Mouse (Mus musculus): ENCODE results near the gene Npas4.

The Npas4 gene

DNA sequence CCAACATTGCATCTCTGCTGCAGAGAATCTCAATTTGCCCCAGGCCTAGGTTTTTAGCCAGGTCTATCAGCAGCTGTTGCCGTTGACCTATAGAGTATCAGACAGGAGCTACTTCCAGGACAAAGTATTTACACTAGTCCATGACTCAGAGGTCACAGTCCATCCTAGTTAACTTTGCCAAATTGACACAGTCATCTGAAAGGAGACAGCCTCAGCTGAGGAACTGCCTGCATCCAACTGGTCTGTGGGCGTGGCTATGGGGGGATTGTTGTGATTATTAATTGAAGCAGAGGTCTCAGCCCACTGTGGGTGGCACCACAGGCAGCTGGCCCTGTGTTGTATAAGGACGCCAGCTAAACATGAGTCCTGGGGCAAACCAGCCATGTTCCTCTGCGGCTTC lies 14.8 kb upstream of the Npas4 start:
- TF ChIP-seq GATA4 (IDR thresholded peaks at IDR 0.05; ENCODE audit: insufficient replicate concordance, low read length), result no peak

DNA sequence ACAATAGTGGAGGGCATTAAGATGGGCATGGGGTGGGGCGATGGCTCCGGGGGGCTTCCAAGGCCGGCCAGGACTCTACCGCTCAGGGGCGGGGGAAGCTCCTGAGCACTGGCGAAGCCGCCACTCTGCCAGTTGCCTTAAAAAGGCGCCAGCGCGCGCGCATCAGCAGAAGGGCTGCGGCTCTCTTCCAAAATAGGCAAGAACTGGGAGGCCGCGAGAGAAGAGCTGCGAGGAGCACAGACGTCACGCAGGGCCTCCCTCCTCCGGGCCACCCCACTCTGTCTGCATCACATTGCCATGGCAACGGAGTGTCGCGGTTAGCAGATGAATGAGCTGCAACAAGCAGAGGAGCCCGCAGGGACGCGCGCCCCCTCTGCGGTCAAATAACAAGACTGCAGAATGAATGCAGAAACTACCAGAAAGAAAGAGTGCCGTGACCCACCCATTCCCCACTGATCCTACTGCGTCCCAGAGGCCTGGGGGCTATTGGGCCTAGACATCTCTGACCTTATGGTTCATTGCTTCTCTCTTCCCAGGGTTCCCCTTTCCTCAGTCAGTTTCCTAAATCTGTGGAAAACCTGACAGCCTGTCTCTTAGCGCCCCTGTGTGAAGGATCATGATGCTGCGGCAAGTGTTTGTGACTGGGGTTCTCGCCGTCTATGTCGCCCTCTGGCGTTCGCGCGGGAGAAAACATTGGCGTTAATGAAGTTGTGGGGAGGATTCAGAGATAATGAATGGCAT lies 11.7 kb upstream of the Npas4 start:
- no peak for TF ChIP-seq GATA4 (IDR thresholded peaks at IDR 0.05; ENCODE audit: insufficient replicate concordance, low read length)

DNA sequence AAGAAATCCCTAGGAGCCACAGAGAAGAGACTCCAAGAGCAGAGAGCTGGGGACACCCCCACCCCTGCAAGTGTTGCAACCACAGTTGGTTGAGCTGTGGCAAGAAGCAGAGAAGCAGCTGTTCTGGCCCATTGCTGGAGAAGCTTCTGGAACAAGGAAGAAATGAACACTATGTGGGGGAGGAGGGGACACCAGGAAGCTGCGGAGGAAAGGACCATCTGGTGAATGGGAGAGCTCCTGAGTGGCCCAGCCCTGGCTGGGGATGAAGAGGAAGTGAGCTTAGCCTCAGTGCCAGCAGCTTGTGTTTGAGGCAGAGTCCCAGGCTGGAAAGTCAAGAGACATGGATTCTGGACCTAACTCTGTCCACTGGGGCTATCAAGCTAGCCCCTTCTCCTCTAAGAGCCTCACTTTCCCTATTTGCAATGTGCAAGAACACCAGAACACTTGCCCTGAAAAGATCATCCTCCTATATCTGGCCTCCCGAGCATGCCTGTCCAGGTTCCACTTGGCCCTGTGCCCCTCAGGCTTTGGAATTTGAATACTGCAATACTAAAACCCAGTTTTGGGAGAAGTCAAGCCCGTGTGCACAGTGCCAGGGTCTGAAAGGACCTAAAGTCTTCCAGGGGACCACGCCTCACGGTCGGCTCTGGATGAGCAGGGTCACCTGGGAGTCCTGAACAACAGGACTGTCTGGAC lies 9.5 kb upstream of the Npas4 start:
- no peak for TF ChIP-seq GATA4 (IDR thresholded peaks at IDR 0.05; ENCODE audit: insufficient replicate concordance, low read length)

DNA sequence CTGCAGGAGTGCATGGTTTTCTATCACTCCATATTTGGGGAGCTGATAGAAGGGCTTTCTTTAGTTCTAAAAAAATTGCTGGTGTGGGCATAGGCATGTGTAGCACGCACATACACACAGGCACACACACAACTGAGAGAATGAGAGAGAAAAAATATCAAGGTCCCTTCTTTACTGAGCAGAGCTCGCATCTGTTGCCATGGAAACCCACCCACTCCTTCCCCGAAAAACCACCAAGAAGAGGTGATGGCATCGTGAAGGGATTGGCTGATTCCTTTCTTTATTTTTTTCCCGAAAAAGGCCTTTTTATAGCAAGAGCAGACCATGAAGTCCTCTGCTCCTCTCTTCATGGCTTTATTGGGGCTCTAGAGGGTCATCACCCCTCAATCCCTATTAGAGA lies 3.9 kb upstream of the Npas4 start:
- no peak for TF ChIP-seq GATA4 (IDR thresholded peaks at IDR 0.05; ENCODE audit: insufficient replicate concordance, low read length)

DNA sequence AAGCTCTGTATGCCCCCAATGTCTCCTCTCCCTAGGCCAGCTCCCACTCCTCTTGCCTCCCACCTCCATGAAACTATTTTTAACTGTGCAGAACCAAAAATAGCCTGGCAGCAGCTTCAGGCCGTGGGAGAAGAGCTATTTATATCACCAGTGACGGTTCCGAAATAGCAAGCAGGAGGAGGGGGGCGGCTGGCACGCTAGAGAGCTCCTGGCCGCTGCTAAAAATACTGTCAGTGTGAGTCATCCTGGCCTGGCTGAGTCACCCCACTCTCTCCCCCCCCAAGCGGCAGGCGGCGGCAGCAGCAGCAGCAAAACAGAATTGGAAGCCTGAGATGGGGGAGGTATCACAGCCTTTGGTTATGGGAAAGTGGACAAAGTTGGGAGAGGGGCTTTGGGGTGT lies 2.8 kb upstream of the Npas4 start:
- no peak for TF ChIP-seq GATA4 (IDR thresholded peaks at IDR 0.05; ENCODE audit: insufficient replicate concordance, low read length)

DNA sequence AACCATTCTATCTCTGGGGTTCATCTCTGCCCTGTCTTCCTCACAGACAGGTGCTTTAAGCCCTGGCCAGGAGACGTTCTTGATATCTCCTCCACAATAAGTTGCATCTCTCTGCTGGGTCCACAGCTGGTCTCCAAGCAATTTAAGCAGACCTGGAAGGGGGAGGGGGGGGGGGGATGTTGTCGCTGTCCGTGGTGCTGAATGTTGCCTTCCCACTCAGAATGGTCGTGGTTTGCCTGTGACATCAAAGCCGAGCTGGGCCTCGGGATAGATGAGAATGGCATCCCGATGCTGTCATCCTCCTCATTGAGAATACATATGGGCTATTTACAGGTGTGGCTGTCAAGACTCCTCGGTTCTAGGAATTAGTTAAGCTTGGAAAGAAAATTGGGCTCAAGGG lies 2.3 kb upstream of the Npas4 start:
- no peak for TF ChIP-seq GATA4 (IDR thresholded peaks at IDR 0.05; ENCODE audit: insufficient replicate concordance, low read length)

DNA sequence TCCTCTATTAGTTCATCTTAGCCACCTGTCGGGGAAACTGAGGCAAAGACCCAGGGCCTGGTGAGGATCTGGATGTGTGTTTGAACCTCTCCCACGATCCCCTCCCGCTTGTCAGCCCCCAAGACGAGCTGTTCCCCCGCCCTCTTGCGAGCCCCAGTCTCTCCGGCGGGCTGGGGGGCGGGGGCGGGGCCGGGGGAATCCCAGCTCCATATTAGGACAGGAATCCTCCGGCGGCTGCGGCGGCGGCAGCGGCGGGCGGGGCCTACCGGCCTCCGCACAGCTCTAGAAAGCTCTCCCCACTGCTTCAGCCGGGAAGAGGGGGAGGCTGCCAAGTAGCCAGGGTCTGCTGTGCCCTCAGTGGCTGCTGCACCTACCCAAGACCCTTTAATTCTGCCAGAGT lies 600 bp upstream of the Npas4 start:
- TF ChIP-seq GATA4 (IDR thresholded peaks at IDR 0.05; ENCODE audit: insufficient replicate concordance, low read length), result no peak

DNA sequence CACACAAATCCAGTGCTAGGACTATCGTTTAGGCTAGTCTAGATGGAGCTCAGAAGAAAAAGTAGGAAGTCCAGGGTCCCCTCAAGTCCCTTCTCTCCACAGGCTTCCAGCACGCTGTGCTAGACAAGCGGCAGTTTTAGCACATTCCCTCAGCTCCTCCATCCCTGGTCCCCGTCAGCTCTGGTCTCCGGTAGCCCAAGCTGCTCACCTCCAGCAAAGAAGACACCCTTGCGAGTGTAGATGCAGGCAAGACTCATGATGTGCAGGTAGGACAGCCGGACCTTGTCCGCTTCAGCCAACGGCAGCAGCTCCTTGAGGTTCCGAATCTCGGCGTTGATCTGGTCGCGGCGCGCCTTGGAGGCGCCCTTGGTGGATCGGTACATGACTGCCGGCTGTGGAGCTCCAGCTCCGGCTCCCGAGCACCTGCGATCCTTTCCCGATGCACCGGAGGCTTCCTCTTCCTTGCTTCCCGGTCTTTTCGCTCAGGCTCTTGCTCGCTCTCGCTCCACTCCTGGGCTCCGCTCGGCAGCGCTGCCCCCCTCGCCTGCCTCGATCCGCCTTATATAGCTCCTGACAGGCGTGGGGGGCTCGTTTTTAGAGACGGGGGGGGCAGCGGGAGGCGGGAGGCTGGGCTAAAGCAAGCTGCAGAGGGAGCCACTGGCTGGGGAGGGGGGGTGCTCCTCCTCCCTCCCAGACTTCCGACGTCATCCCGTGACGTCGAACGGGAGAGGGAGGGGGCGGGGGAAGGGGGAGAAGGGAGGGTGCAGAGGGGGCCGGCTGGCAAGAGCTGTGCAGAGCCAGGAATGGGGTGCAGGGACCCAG lies 471 bp downstream of the Npas4 start:
- no peak for TF ChIP-seq GATA4 (IDR thresholded peaks at IDR 0.05; ENCODE audit: insufficient replicate concordance, low read length)

DNA sequence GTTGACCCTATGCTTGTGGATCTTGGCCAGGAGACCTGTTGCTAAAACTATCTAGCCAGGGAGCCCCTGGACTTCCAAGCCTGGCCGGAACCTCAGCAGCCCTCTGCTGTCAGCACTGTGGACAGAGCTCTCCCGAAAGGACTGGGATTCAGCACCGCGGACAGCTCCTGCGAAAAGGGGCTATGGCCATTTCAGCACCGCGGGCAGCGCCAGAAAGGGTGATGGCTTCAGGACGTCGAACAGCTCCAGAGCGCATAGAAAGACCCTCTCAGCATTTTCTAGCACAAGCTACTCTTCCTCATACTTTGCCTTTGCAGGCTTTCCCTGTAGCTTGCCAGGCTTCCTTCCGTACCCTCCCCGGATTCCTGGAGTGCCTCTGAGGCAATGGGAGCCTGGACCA lies 1.1 kb downstream of the Npas4 start:
- peak; percentile 56; the same call in 1 of the 2 replicates for TF ChIP-seq GATA4 (IDR thresholded peaks at IDR 0.05; ENCODE audit: insufficient replicate concordance, low read length)

DNA sequence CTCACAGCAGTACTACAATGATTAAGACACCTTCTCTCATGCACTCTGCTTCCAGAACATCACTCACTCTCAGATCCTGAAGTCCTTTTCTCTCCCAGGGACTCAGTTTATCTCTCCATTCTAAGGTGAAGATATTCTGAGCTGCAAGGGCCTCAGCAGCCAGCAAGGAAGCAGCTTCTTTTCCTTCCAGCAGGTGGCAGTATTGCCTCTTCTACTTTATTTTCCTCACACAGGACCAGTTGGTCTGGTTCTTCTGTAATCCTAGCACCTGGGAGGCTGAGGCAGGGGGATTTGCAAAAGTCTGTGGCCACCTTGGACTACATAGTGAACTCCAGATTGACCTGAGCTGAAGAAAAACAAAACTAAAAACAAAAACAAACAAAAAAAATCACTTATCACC lies 8.3 kb downstream of the Npas4 start:
- no peak for TF ChIP-seq GATA4 (IDR thresholded peaks at IDR 0.05; ENCODE audit: insufficient replicate concordance, low read length)

DNA sequence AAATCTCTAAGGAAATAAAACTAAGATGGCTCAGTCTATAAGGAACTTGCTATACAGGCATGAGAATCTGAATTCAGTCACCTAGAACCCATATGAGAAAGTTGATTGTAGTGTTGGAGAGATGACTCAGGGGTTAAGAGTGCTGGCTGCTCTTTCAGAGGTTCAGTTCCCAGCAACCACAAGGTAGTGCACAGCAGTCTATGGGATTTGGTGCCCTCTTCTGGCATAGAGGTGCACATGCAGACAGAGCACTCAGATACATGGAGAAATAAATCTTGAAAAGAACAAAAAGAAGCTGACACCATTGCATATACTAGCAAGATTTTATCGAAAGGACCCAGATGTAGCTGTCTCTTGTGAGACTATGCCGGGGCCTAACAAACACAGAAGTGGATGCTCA lies 21.9 kb downstream of the Npas4 start:
- TF ChIP-seq GATA4 (IDR thresholded peaks at IDR 0.05; ENCODE audit: insufficient replicate concordance, low read length), result no peak

DNA sequence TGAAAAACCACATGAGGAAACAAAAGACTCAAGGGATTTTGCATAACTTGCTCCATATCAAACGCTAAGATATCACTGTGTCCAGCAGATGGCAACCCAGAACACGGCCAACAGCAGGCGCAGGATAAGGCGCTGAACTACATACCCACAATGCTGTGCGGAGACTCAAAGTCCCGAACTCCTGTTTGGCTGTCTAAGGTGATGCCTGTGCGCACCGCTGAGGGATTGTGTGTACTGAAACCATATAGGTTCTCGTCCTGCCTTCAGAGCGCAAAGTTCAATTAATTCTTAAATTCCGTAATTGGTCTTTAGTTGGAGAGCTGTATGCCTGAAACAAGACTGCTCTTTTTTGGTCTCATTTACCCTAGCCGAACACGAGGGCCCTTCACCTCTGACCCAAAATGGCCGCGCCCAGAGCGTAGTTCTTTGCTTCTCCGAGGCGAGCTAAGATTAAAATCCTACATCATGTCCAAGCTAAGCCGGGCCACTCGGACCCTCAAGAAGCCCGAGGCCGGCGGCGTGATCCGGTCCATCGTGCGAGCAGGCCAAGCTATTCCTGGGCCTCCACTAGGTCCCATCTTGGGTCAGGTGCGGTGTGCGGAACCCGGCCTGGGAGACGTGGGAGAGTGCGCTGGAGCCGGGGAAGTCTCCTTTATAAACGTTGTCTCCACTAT lies 28.1 kb downstream of the Npas4 start, which contains the start of gene Mrpl11:
TSS of gene Mrpl11 (plus strand) at position 220 of the 674 bp plus-strand sequence.
- TF ChIP-seq GATA4 (IDR thresholded peaks at IDR 0.05; ENCODE audit: insufficient replicate concordance, low read length), result peak; percentile 93

DNA sequence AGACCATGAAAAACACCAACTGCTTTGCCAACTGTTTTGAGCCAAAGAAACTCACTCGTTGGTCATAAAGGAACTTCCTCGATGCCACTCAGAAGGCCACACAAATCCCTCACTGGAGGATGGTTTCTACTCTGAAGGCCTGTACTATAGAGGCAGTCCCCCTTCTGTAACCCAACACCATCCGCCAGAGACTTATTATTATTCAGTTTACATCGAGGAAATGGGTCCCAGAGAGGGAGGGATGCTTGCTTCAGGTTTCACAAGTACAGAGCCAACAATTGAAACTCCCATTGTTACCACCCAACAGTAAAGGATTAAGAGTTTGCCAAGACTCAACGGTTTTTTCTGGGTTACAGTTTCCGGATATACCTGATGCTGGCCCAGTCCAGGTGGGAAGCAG lies 44.6 kb downstream of the Npas4 start:
- TF ChIP-seq GATA4 (IDR thresholded peaks at IDR 0.05; ENCODE audit: insufficient replicate concordance, low read length), result no peak

DNA sequence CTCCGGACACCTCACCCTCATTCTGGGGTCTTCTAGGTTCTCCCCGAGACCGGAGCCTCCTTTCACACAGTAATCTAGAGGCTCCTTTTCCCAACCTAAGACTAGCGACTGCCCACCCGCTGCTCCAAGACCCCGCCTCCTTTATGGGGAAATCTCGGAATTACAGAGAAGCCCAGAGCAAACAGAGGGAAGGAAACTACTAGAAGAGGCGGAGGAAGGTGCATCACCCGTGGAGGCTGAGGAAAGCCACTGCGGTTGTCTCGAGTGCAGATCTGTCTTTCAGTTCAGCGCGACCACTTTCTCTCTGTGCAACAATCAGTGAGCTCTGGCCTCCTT lies 46.9 kb downstream of the Npas4 start:
- TF ChIP-seq GATA4 (IDR thresholded peaks at IDR 0.05; ENCODE audit: insufficient replicate concordance, low read length), result no peak

DNA sequence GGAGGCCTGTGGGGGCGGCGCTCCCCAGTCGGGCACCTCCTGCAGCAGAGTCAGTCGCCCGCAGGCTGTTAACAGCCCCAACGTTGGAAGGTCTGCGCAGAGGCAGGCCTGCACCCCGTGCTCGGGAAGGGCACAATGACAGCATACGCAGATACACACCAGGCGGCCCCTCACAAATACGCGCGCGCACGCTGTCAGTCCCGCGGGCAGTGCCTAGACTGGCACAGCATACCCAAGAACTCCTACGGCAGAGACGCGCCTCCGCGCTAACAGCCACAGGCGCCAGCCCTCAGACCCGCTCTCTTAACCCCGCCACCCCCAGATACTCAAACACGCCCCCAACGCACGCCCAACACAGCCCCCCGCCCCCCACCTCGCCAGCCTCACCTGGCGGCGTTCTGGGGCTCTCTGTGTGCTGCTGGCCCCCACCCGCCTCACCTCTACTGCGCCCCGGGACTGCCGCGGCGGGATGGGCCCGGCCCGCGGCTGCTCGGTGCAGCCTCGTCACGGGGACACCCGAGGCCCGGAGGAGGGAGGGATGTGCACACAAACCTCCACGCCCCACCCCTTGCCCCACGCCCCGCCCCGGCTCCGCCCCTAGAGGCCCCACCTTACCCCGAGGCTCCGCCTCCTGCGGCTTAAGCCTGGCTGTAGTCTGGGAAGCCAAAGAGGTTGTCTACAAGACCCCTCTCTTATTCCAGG lies 47.4 kb downstream of the Npas4 start, which contains the start of gene Peli3:
TSS of gene Peli3 (minus strand) at position 577 of the 702 bp plus-strand sequence.
- no peak for TF ChIP-seq GATA4 (IDR thresholded peaks at IDR 0.05; ENCODE audit: insufficient replicate concordance, low read length)
